Mouse (Mus musculus) G1E-ER4 (cell line): ENCODE results near the gene Dnaaf1. TPM values are rescaled to one million over a fixed set of nuclear protein-coding genes. Genes with fewer than 3 reads are reported as not detected.

ENCODE experiments used
- GATA1 ChIP-seq: IDR thresholded peaks from one replicate; pipeline ENCODE4 v1.8.0; 2012; ENCODE audit warnings: low read length, inconsistent platforms
- polyA plus RNA-seq: library from polyadenylated mRNA; stranded (reverse); fragments of >175 nt; gene quantifications from 2 replicates; pipeline ENCODE4 v1.2.3, GENCODE M21; 2012

The Dnaaf1 gene
- polyA plus RNA-seq, 1 experiment = 0.08 TPM

- no peak for TF ChIP-seq GATA1
Observed at GRCm38 (mm10) chr8:119632246-119632645, 57.2 kb downstream of the Dnaaf1 start.

GRCm38 (mm10) chr8:119632909-119633308 lies 57.9 kb downstream of the Dnaaf1 start:
- no peak for TF ChIP-seq GATA1

GRCm38 (mm10) chr8:119634616-119635336 lies 59.7 kb downstream of the Dnaaf1 start:
- TF ChIP-seq GATA1 = no peak

- TF ChIP-seq GATA1 = no peak
Observed at GRCm38 (mm10) chr8:119635378-119635777, 60.3 kb downstream of the Dnaaf1 start, which contains the start of gene Kcng4. TSS of gene Kcng4 (minus strand) at chr8:119635680.

- TF ChIP-seq GATA1 = no peak
Observed at GRCm38 (mm10) chr8:119635958-119636357, 60.9 kb downstream of the Dnaaf1 start.

- no peak for TF ChIP-seq GATA1
Observed at GRCm38 (mm10) chr8:119636766-119637165, 61.7 kb downstream of the Dnaaf1 start.

- TF ChIP-seq GATA1 = no peak
Observed at GRCm38 (mm10) chr8:119637381-119637780, 62.3 kb downstream of the Dnaaf1 start.

GRCm38 (mm10) chr8:119638261-119638660 lies 63.2 kb downstream of the Dnaaf1 start:
- TF ChIP-seq GATA1 = no peak

- TF ChIP-seq GATA1 = no peak
Observed at GRCm38 (mm10) chr8:119639798-119640197, 64.8 kb downstream of the Dnaaf1 start.

GRCm38 (mm10) chr8:119641058-119641457 lies 66.0 kb downstream of the Dnaaf1 start:
- no peak for TF ChIP-seq GATA1

GRCm38 (mm10) chr8:119642960-119643359 lies 67.9 kb downstream of the Dnaaf1 start:
- no peak for TF ChIP-seq GATA1

- TF ChIP-seq GATA1 = no peak
Observed at GRCm38 (mm10) chr8:119644429-119644960, 69.5 kb downstream of the Dnaaf1 start.

GRCm38 (mm10) chr8:119644981-119645597 lies 70.1 kb downstream of the Dnaaf1 start:
- no peak for TF ChIP-seq GATA1

GRCm38 (mm10) chr8:119646197-119646596 lies 71.2 kb downstream of the Dnaaf1 start:
- no peak for TF ChIP-seq GATA1

GRCm38 (mm10) chr8:119646846-119647245 lies 71.8 kb downstream of the Dnaaf1 start:
- no peak for TF ChIP-seq GATA1

Other genes starting within 250 kb of the Dnaaf1 start
- gene Hsbp1, start 230.7 kb upstream of the Dnaaf1 start, polyA plus RNA-seq = 44.0 and 65.4 TPM in 2 replicates
- gene Mlycd, start 180.4 kb upstream of the Dnaaf1 start, polyA plus RNA-seq = 16.9 and 17.1 TPM in 2 replicates
- 0.04 and 0.11 TPM in 2 replicates for gene Osgin1, start 141.1 kb upstream of the Dnaaf1 start, polyA plus RNA-seq
- gene Necab2, start 128.5 kb upstream of the Dnaaf1 start, polyA plus RNA-seq = not detected in 2 replicates
- not detected in 2 replicates for gene Slc38a8, start 73.5 kb upstream of the Dnaaf1 start, polyA plus RNA-seq
- 118 and 157 TPM in 2 replicates for gene Mbtps1, start 16.5 kb upstream of the Dnaaf1 start, polyA plus RNA-seq
- gene Hsdl1, start 52 bp upstream of the Dnaaf1 start, polyA plus RNA-seq = 34.2 and 43.7 TPM in 2 replicates
- gene Taf1c, start 30.0 kb downstream of the Dnaaf1 start, polyA plus RNA-seq = 48.9 and 57.6 TPM in 2 replicates
- not detected in 2 replicates for gene Adad2, start 37.5 kb downstream of the Dnaaf1 start, polyA plus RNA-seq
- gene Kcng4, start 60.4 kb downstream of the Dnaaf1 start, polyA plus RNA-seq = not detected in 2 replicates
- not detected in 2 replicates for gene Wfdc1, start 91.1 kb downstream of the Dnaaf1 start, polyA plus RNA-seq
- gene Atp2c2, start 124.8 kb downstream of the Dnaaf1 start, polyA plus RNA-seq = not detected in 2 replicates
- 6.4 and 8.3 TPM in 2 replicates for gene Tldc1, start 203.2 kb downstream of the Dnaaf1 start, polyA plus RNA-seq